Mouse (Mus musculus) G1E (cell line): ENCODE measurements around the gene Rplp2. TPM values are rescaled to one million over a fixed set of nuclear protein-coding genes. Genes with fewer than 3 reads are reported as not detected.

ENCODE experiments used
- ATAC-seq: 2 replicates; pipeline ENCODE4 v1.8.0; 2016; ENCODE audit warnings: mild to moderate bottlenecking; ENCODE audit not compliant: insufficient number of reproducible peaks, poor library complexity, low FRiP score, severe bottlenecking; ENCODE audit errors: extremely low read depth
- DNase-seq: peaks from one replicate; pipeline ENCODE4 v3.0.0; 2012; ENCODE audit warnings: low spot score
- H3K27me3 ChIP-seq: 2 replicates; pipeline ENCODE4 v1.6.1; 2012; ENCODE audit warnings: mild to moderate bottlenecking, low read length, inconsistent platforms; ENCODE audit not compliant: insufficient read depth
- H3K36me3 ChIP-seq: replicated peaks from 2 replicates; pipeline ENCODE3; 2012; ENCODE audit warnings: mild to moderate bottlenecking, inconsistent platforms
- H3K4me1 ChIP-seq: 2 replicates; pipeline ENCODE4 v1.6.1; 2012; ENCODE audit warnings: low read depth, low read length, inconsistent platforms, mixed read lengths; ENCODE audit not compliant: insufficient read depth
- H3K4me3 ChIP-seq: 2 replicates; pipeline ENCODE4 v1.5.1; 2012; ENCODE audit warnings: low read depth, mild to moderate bottlenecking, inconsistent platforms, low read length, moderate library complexity, mixed read lengths
- H3K9me3 ChIP-seq: replicated peaks from 2 replicates; pipeline ENCODE4 v1.6.1; 2012; ENCODE audit warnings: inconsistent platforms
- CTCF ChIP-seq: IDR thresholded peaks from 2 replicates; pipeline ENCODE4 v1.5.1; 2012; ENCODE audit warnings: low read depth, low read length, inconsistent platforms, mixed read lengths
- GATA1 ChIP-seq: IDR thresholded peaks from 2 replicates; pipeline ENCODE4 v1.6.1; 2012; ENCODE audit warnings: borderline replicate concordance, low read length, inconsistent platforms, mixed read lengths
- GATA2 ChIP-seq: IDR thresholded peaks from 2 replicates; pipeline ENCODE4 v1.6.1; 2012; ENCODE audit warnings: low read depth, low read length, inconsistent platforms, borderline replicate concordance
- POLR2AphosphoS5 ChIP-seq: IDR thresholded peaks from 2 replicates; pipeline ENCODE4 v1.6.1; 2012; ENCODE audit warnings: low read depth, low read length, inconsistent platforms; ENCODE audit not compliant: insufficient replicate concordance
- TAL1 ChIP-seq: conservative IDR thresholded peaks from 2 replicates; pipeline ENCODE4 v1.6.1; 2012; ENCODE audit warnings: low read depth, low read length, inconsistent platforms, mixed read lengths
- polyA plus RNA-seq: library from polyadenylated mRNA; stranded (reverse); fragments of >175 nt; gene quantifications from 2 replicates; pipeline ENCODE4 v1.2.3, GENCODE M21; 2012
- total RNA-seq, 2 experiments: library from RNA; stranded (forward) in 1 of 2; stranded (reverse) in 1 of 2; fragments of 200-1000 nt in 1 of 2; fragments of >200 nt in 1 of 2; fragmentation: Nextera tagmentation in 1 of 2; gene quantifications; 2 replicates each; pipeline ENCODE4 v1.2.3; 2014 to 2017

The Rplp2 gene
- total and polyA plus RNA-seq, 3 experiments, result 939 to 6,746 (median 1,867) TPM

- no peak for ATAC-seq
These were observed 24.1 kb downstream of the Rplp2 start for GRCm38 (mm10) chr7:141471236-141471635.

GRCm38 (mm10) chr7:141472226-141472625 is 25.1 kb downstream of the Rplp2 start:
- peaks cover 84% of the 10 kb centered on the region for H3K4me1 ChIP-seq
- peaks cover 50% of the 10 kb centered on the region for H3K36me3 ChIP-seq
- H3K9me3 ChIP-seq, result no peaks in the 10 kb centered on the region
- no peak for ATAC-seq
- TF ChIP-seq TAL1 (no peak), CTCF (no peak), GATA2 (no peak), GATA1 (no peak), POLR2AphosphoS5 (no peak)
- no peaks in the 10 kb centered on the region for H3K27me3 ChIP-seq
- no peak for DNase-seq
- H3K4me3 ChIP-seq, result no peak overlapping the region

More at GRCm38 (mm10) chr7:141471236-141471635, 24.1 kb downstream of the Rplp2 start:
- Histone ChIP-seq H3K4me3 (no peak overlapping the region), H3K36me3 (peaks cover 49% of the 10 kb centered on the region), H3K4me1 (peaks cover 81% of the 10 kb centered on the region), H3K9me3 (no peaks in the 10 kb centered on the region), H3K27me3 (no peaks in the 10 kb centered on the region)
- no peak for DNase-seq
- TF ChIP-seq TAL1, result no peak
- no peak for TF ChIP-seq GATA1
- TF ChIP-seq GATA2, result no peak
- TF ChIP-seq CTCF, result no peak
- TF ChIP-seq POLR2AphosphoS5, result no peak

GRCm38 (mm10) chr7:141472763-141473162 is 25.6 kb downstream of the Rplp2 start:
- DNase-seq (no peak), ATAC-seq (no peak)
- Histone ChIP-seq H3K4me3 (no peak overlapping the region), H3K9me3 (no peaks in the 10 kb centered on the region), H3K36me3 (peaks cover 55% of the 10 kb centered on the region), H3K4me1 (peaks cover 84% of the 10 kb centered on the region), H3K27me3 (no peaks in the 10 kb centered on the region)
- TF ChIP-seq CTCF (no peak), TAL1 (no peak), GATA2 (no peak), GATA1 (no peak), POLR2AphosphoS5 (no peak)

- H3K36me3 ChIP-seq, result peaks cover 58% of the 10 kb centered on the region
- H3K27me3 ChIP-seq, result no peaks in the 10 kb centered on the region
- DNase-seq (no peak), ATAC-seq (no peak)
- H3K4me1 ChIP-seq, result peaks cover 78% of the 10 kb centered on the region
- TF ChIP-seq GATA1 (no peak), POLR2AphosphoS5 (no peak), CTCF (no peak), GATA2 (no peak), TAL1 (no peak)
- peak overlapping the region; percentile 84 for H3K4me3 ChIP-seq
- no peaks in the 10 kb centered on the region for H3K9me3 ChIP-seq
These were observed 27.0 kb downstream of the Rplp2 start for GRCm38 (mm10) chr7:141474160-141474559.

GRCm38 (mm10) chr7:141475011-141475804 is 28.0 kb downstream of the Rplp2 start, which contains the start of the genes Polr2l and Tspan4:
Gene Polr2l (minus strand): TSS chr7:141475132.
Gene Tspan4 (plus strand): TSS chr7:141475240.
- peaks cover 54% of the 10 kb centered on the region for H3K36me3 ChIP-seq
- DNase-seq, result peak; percentile 73
- no peaks in the 10 kb centered on the region for H3K9me3 ChIP-seq
- ATAC-seq, result peak; percentile 48
- no peak for TF ChIP-seq POLR2AphosphoS5
- TF ChIP-seq CTCF, result no peak
- no peak for TF ChIP-seq TAL1
- no peak for TF ChIP-seq GATA2
- no peak for TF ChIP-seq GATA1
- H3K4me3 ChIP-seq, result peak within 1 kb of the TSS; percentile 84
- no peaks in the 10 kb centered on the region for H3K27me3 ChIP-seq
- peaks cover 68% of the 10 kb centered on the region for H3K4me1 ChIP-seq

GRCm38 (mm10) chr7:141475805-141476158 is 28.6 kb downstream of the Rplp2 start:
- Histone ChIP-seq H3K4me1 (peaks cover 68% of the 10 kb centered on the region), H3K36me3 (peaks cover 54% of the 10 kb centered on the region), H3K9me3 (no peaks in the 10 kb centered on the region), H3K27me3 (no peaks in the 10 kb centered on the region), H3K4me3 (peak overlapping the region; percentile 84)
- ATAC-seq, result no peak
- no peak for TF ChIP-seq TAL1
- TF ChIP-seq GATA2, result no peak
- no peak for TF ChIP-seq GATA1
- TF ChIP-seq POLR2AphosphoS5, result no peak
- no peak for TF ChIP-seq CTCF
- DNase-seq, result no peak
